12 mouse cellular contexts compared by ENCODE assay signal in the genomic region with DNA sequence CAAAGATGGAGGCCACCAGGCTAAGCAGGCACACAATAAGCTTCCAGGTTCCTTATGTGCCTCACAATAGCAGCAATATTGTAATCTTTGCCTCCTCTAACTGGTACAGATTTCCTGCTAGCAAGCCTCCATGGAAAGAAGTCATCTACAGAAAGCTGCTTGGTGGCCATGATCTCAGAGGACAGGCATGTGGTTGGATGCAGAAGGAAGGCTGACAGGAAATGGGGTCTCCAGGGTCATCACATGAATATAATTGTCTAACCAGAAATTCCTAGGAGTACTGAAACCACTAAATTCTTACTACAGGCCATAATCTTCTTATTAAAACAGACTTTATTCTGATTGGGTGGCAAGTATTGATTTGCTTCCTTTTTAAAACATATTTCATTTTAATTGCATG.
"Had no signal": no experiment of that assay in that cellular context is flagged by ENCODE, and none has a peak within 500 bp of the region (broad histone marks: within the 10 kb centered on the region; RNA-seq: fewer than 3 reads in every experiment).

No protein-coding gene starts in this region.

- ATAC-seq: intestine, embryonic 16.5 days had no signal

- H3K9me3 ChIP-seq: limb, embryonic 10.5 days; liver, embryonic 15.5 days; megakaryocyte, embryonic 14.5 days; midbrain, embryonic 12.5 days; stomach, embryonic 15.5 days had no signal

- DNase-seq: lung, adult 2 months; lung, postnatal 10 days; right cerebral cortex, postnatal 14 days; thymus, postnatal 36 days had no signal

- H3K4me2 ChIP-seq: liver, embryonic 11.5 days; liver, embryonic 15.5 days; midbrain, embryonic 12.5 days; stomach, embryonic 15.5 days had no signal

- H3K9ac ChIP-seq: liver, embryonic 15.5 days; midbrain, embryonic 12.5 days; stomach, embryonic 15.5 days had no signal

- H3K27me3 ChIP-seq: megakaryocyte, embryonic 14.5 days; midbrain, embryonic 12.5 days; stomach, embryonic 15.5 days had no signal

- H3K36me3 ChIP-seq: limb, embryonic 10.5 days; liver, embryonic 15.5 days; midbrain, embryonic 12.5 days; stomach, embryonic 15.5 days had no signal

- H3K4me1 ChIP-seq: limb, embryonic 10.5 days; liver, embryonic 15.5 days; midbrain, embryonic 12.5 days; stomach, embryonic 15.5 days had no signal

- H3K27ac ChIP-seq: limb, embryonic 10.5 days; liver, embryonic 15.5 days; macrophage; midbrain, embryonic 12.5 days; stomach, embryonic 15.5 days had no signal

- H3K4me3 ChIP-seq: limb, embryonic 10.5 days; liver, embryonic 15.5 days; megakaryocyte, embryonic 14.5 days; midbrain, embryonic 12.5 days; stomach, embryonic 15.5 days had no signal
